ENCODE assay signal across 17 mouse cellular contexts in genomic region chr9:65548311-65548710, GRCm38 (mm10). TPM values are rescaled to one million over a fixed set of nuclear protein-coding genes. Genes with fewer than 3 reads are reported as not detected.
A peak's percentile ranks its signal among the peaks of the same experiment; 100 is the strongest.
DNase-seq lines count a peak whose midpoint lies in the region; ATAC-seq and TF ChIP-seq lines count a peak whose summit lies in the region.
"Had no signal": no experiment of that assay in that cellular context is flagged by ENCODE, and none has a peak within 500 bp of the region (broad histone marks: within the 10 kb centered on the region; RNA-seq: fewer than 3 reads in every experiment).

No protein-coding gene starts in this region.

- no peak for ATAC-seq in hindbrain, embryonic 13.5 days (ENCODE audit: low FRiP score)
- ATAC-seq in stomach, embryonic 16.5 days (ENCODE audit: insufficient read depth, low FRiP score): no peak
- ATAC-seq: intestine, embryonic 15.5 days had no signal

- WGBS in heart, embryonic 10.5 days: 74% methylated on average over 8 of the region's 8 CpGs
- WGBS in heart, adult 2 months: 75% methylated on average over 8 of the region's 8 CpGs
- WGBS in hindbrain, embryonic 13.5 days: 45% methylated on average over 8 of the region's 8 CpGs
- WGBS in stomach, embryonic 16.5 days: 61% methylated on average over 8 of the region's 8 CpGs

- H3K9ac ChIP-seq in heart, adult 2 months (ENCODE audit: low read depth, low read length): no peak overlapping the region
- H3K9ac ChIP-seq in hindbrain, embryonic 13.5 days: peak overlapping the region; percentile 31; the same call in 1 of the 2 replicates
- no peak overlapping the region for H3K9ac ChIP-seq in stomach, embryonic 16.5 days (ENCODE audit: low read length)

- TF ChIP-seq POLR2A in heart, adult 2 months (IDR thresholded peaks at IDR 0.05; ENCODE audit: insufficient read depth, low read depth, low read length): no peak

- H3K4me3 ChIP-seq in heart, embryonic 10.5 days: no peak overlapping the region
- no peak overlapping the region for H3K4me3 ChIP-seq in heart, adult 2 months
- H3K4me3 ChIP-seq in hindbrain, embryonic 13.5 days: no peak overlapping the region
- H3K4me3 ChIP-seq in stomach, embryonic 16.5 days (replicated peaks; ENCODE audit: low read length): no peak overlapping the region
- H3K4me3 ChIP-seq: intestine, embryonic 15.5 days; layer of hippocampus, adult 2 months had no signal

- peaks cover 62% of the 10 kb centered on the region for H3K4me1 ChIP-seq in heart, embryonic 10.5 days
- H3K4me1 ChIP-seq in heart, adult 2 months (ENCODE audit: control insufficient read depth, insufficient read depth, low read length): peaks cover 44% of the 10 kb centered on the region
- peaks cover 46% of the 10 kb centered on the region for H3K4me1 ChIP-seq in hindbrain, embryonic 13.5 days (replicated peaks)
- H3K4me1 ChIP-seq in stomach, embryonic 16.5 days (ENCODE audit: control insufficient read depth, insufficient read depth, low read length): peaks cover 31% of the 10 kb centered on the region

- no peaks in the 10 kb centered on the region for H3K79me2 ChIP-seq in heart, adult 2 months (replicated peaks; ENCODE audit: control insufficient read depth, insufficient read depth, low read length)

- intact Hi-C loops in heart, adult 2 months (cut with DNase I): no loop called here

- TF ChIP-seq EP300 in heart, adult 2 months (IDR thresholded peaks at IDR 0.05; ENCODE audit: insufficient read depth, low read depth, low read length): no peak

- 0 out of 2 replicates have a peak, but pooled peaks cover 2% of the 10 kb centered on the region for H3K36me3 ChIP-seq in heart, embryonic 10.5 days
- H3K36me3 ChIP-seq in heart, adult 2 months (ENCODE audit: control insufficient read depth, insufficient read depth, low read length): no peaks in the 10 kb centered on the region; the same call in 1 of the 2 replicates
- no peaks in the 10 kb centered on the region for H3K36me3 ChIP-seq in hindbrain, embryonic 13.5 days
- H3K36me3 ChIP-seq in stomach, embryonic 16.5 days (ENCODE audit: control insufficient read depth, insufficient read depth, low read length): no peaks in the 10 kb centered on the region
- H3K36me3 ChIP-seq: intestine, embryonic 15.5 days had no signal

- H3K4me2 ChIP-seq in hindbrain, embryonic 13.5 days: no peak overlapping the region
- no peak overlapping the region for H3K4me2 ChIP-seq in stomach, embryonic 16.5 days (ENCODE audit: low read depth, low read length)
- H3K4me2 ChIP-seq: intestine, embryonic 15.5 days had no signal

- no peak for TF ChIP-seq CTCF in heart, adult 2 months (IDR thresholded peaks at IDR 0.05)

- H3K9me3 ChIP-seq in heart, embryonic 10.5 days: no peaks in the 10 kb centered on the region
- H3K9me3 ChIP-seq in hindbrain, embryonic 13.5 days: no peaks in the 10 kb centered on the region
- no peaks in the 10 kb centered on the region for H3K9me3 ChIP-seq in stomach, embryonic 16.5 days (replicated peaks; ENCODE audit: control insufficient read depth, low read length)
- H3K9me3 ChIP-seq: intestine, embryonic 15.5 days had no signal

- H3K27ac ChIP-seq in heart, embryonic 10.5 days: peak overlapping the region; percentile 50
- no peak overlapping the region for H3K27ac ChIP-seq in heart, adult 2 months
- H3K27ac ChIP-seq in hindbrain, embryonic 13.5 days: peak overlapping the region; percentile 55
- peak overlapping the region; percentile 9; the same call in 1 of the 2 replicates for H3K27ac ChIP-seq in stomach, embryonic 16.5 days (ENCODE audit: low read length)
- H3K27ac ChIP-seq: intestine, embryonic 15.5 days; layer of hippocampus, adult 2 months had no signal

- DNase-seq in heart, embryonic 10.5 days (ENCODE audit: low spot score): no peak
- no peak for DNase-seq in heart, adult 2 months
- peak; percentile 67 for DNase-seq in retina, postnatal 1 day
- DNase-seq in retina, embryonic 14.5 days (ENCODE audit: low spot score): no peak
- DNase-seq in Muller cell, postnatal 12 days (ENCODE audit: inconsistent ontology term): no peak
- DNase-seq in kidney, postnatal 14 days: no peak
- DNase-seq: cerebellum, adult 11-12 months; embryo, embryonic 11 days; gastrocnemius, postnatal 36 days; left cerebral cortex, postnatal 4 days; thymus, postnatal 36 days had no signal

- H3K27me3 ChIP-seq in heart, embryonic 10.5 days (ENCODE audit: insufficient read depth, poor library complexity, severe bottlenecking): no peaks in the 10 kb centered on the region
- no peaks in the 10 kb centered on the region for H3K27me3 ChIP-seq in heart, adult 2 months (ENCODE audit: control insufficient read depth, insufficient read depth, low read length)
- H3K27me3 ChIP-seq in hindbrain, embryonic 13.5 days: no peaks in the 10 kb centered on the region
- H3K27me3 ChIP-seq in stomach, embryonic 16.5 days (ENCODE audit: control insufficient read depth, insufficient read depth, low read length): no peaks in the 10 kb centered on the region
- H3K27me3 ChIP-seq: intestine, embryonic 15.5 days had no signal

RNA-seq across cellular contexts. Expression of gene Ankdd1a, which starts 28.3 kb away (rescaled TPM):
- not detected in 2 replicates for polyA plus RNA-seq in heart, embryonic 10.5 days (2016; fragmentation: Nextera tagmentation; extraction: Ambion mirVana)
- not detected for total RNA-seq in heart, adult 2 months (2021)
- polyA plus RNA-seq in heart, adult 2 months (2012; rRNA removed): not detected in 2 replicates
- 0.51 and 0.75 TPM in 2 replicates for polyA plus RNA-seq in hindbrain, embryonic 13.5 days (2015; fragmentation: Nextera tagmentation; extraction: Ambion mirVana)
- 0.19 and 0.65 TPM in 2 replicates for polyA plus RNA-seq in stomach, embryonic 16.5 days (2015; fragmentation: Nextera tagmentation; extraction: Ambion mirVana)
- total RNA-seq: gastrocnemius, postnatal 36 days had no signal
- polyA plus RNA-seq: heart, postnatal 0 days; intestine, embryonic 15.5 days; lung, embryonic 16.5 days had no signal

RNA-seq across cellular contexts. Expression of gene Plekho2, which starts 31.5 kb away (rescaled TPM):
- polyA plus RNA-seq in heart, embryonic 10.5 days (2016; fragmentation: Nextera tagmentation; extraction: Ambion mirVana): 12.8 and 14.2 TPM in 2 replicates
- 10 to 100 TPM in 1 of 2 experiments, 1 to 10 TPM in 1; 9.9 to 11.1 TPM for total RNA-seq in heart, adult 2 months (2021)
- polyA plus RNA-seq in heart, adult 2 months (2012; rRNA removed): 16.5 and 18.8 TPM in 2 replicates
- 5.8 and 7.6 TPM in 2 replicates for polyA plus RNA-seq in hindbrain, embryonic 13.5 days (2015; fragmentation: Nextera tagmentation; extraction: Ambion mirVana)
- 21.4 and 23.0 TPM in 2 replicates for polyA plus RNA-seq in stomach, embryonic 16.5 days (2015; fragmentation: Nextera tagmentation; extraction: Ambion mirVana)

RNA-seq across cellular contexts. Expression of gene Pif1, which starts 38.6 kb away (rescaled TPM):
- 16.7 and 17.7 TPM in 2 replicates for polyA plus RNA-seq in heart, embryonic 10.5 days (2016; fragmentation: Nextera tagmentation; extraction: Ambion mirVana)
- not detected for total RNA-seq in heart, adult 2 months (2021)
- 0.18 and 0.23 TPM in 2 replicates for polyA plus RNA-seq in heart, adult 2 months (2012; rRNA removed)
- 3.8 and 4.4 TPM in 2 replicates for polyA plus RNA-seq in hindbrain, embryonic 13.5 days (2015; fragmentation: Nextera tagmentation; extraction: Ambion mirVana)
- 12.2 and 12.7 TPM in 2 replicates for polyA plus RNA-seq in stomach, embryonic 16.5 days (2015; fragmentation: Nextera tagmentation; extraction: Ambion mirVana)
